Comparison of ENCODE assay signal across 16 mouse cellular contexts in genomic region chr5:67303816-67304215, GRCm38 (mm10).
"Had no signal": no experiment of that assay in that cellular context is flagged by ENCODE, and none has a peak within 500 bp of the region (broad histone marks: within the 10 kb centered on the region; RNA-seq: fewer than 3 reads in every experiment).

No protein-coding gene starts in this region.

- H3K9ac ChIP-seq: neural tube, embryonic 13.5 days; neural tube, embryonic 15.5 days; stomach, embryonic 15.5 days had no signal

- H3K9me3 ChIP-seq: neural tube, embryonic 13.5 days; neural tube, embryonic 15.5 days; stomach, embryonic 15.5 days had no signal

- H3K36me3 ChIP-seq: neural tube, embryonic 13.5 days; neural tube, embryonic 15.5 days; stomach, embryonic 15.5 days had no signal

- H3K27ac ChIP-seq: neural tube, embryonic 13.5 days; neural tube, embryonic 15.5 days; stomach, embryonic 15.5 days; stomach, postnatal 0 days had no signal

- H3K27me3 ChIP-seq: neural tube, embryonic 13.5 days; neural tube, embryonic 15.5 days; stomach, embryonic 15.5 days had no signal

- H3K4me3 ChIP-seq: neural tube, embryonic 13.5 days; neural tube, embryonic 15.5 days; stomach, embryonic 15.5 days had no signal

- H3K4me1 ChIP-seq: stomach, embryonic 15.5 days had no signal

- DNase-seq: retina, postnatal 1 day; right cerebral cortex, adult 18-20 months; right cerebral cortex, postnatal 14 days; right cerebral cortex, postnatal 25 days; right cerebral cortex, postnatal 4 days; spleen, adult 18-20 months; thymus, adult 18-20 months; thymus, adult 2 months; thymus, postnatal 14 days; thymus, postnatal 25 days; thymus, postnatal 36 days; thymus, postnatal 4 days had no signal
